Mouse (Mus musculus): Measurements from ENCODE around the gene Slc26a10. TPM values are rescaled to one million over a fixed set of nuclear protein-coding genes. Genes with fewer than 3 reads are reported as not detected.
"Not testable (repeated sequence)": the region's sequence is repeated elsewhere in the genome, so short reads cannot be mapped to it uniquely, and the experiment has no call there.

Gene Slc26a10
- polyA plus RNA-seq, 1 experiment from 2014 or later = 1.1 TPM

GRCm38 (mm10) chr10:127164190-127164589 is 16.3 kb downstream of the Slc26a10 start:
- 86% methylated on average over 4 of the region's 4 CpGs for WGBS
- Histone ChIP-seq H3K4me2 (ENCODE audit: low read depth, low read length) (no peak overlapping the region), H3K4me1 (replicated peaks; ENCODE audit: control insufficient read depth, insufficient read depth, low read length) (peaks cover 17% of the 10 kb centered on the region), H3K4me3 (ENCODE audit: low read length) (no peak overlapping the region), H3K9me3 (ENCODE audit: control insufficient read depth, low read length) (no peaks in the 10 kb centered on the region), H3K36me3 (ENCODE audit: control insufficient read depth, insufficient read depth, low read length) (no peaks in the 10 kb centered on the region), H3K9ac (ENCODE audit: low read length) (no peak overlapping the region), H3K27ac (ENCODE audit: low read length) (no peak overlapping the region), H3K27me3 (ENCODE audit: control insufficient read depth, insufficient read depth, low read depth, low read length) (peaks cover 45% of the 10 kb centered on the region)
- no peak for ATAC-seq (ENCODE audit: low read depth)

GRCm38 (mm10) chr10:127162771-127163261 is 17.6 kb downstream of the Slc26a10 start:
- H3K36me3 ChIP-seq (ENCODE audit: control insufficient read depth, insufficient read depth, low read length); H3K9me3 ChIP-seq (ENCODE audit: control insufficient read depth, low read length); H3K4me3 ChIP-seq (ENCODE audit: low read length); H3K27ac ChIP-seq (ENCODE audit: low read length); H3K4me2 ChIP-seq (ENCODE audit: low read depth, low read length); H3K9ac ChIP-seq (ENCODE audit: low read length); ATAC-seq (ENCODE audit: low read depth): not testable (repeated sequence)
- Histone ChIP-seq H3K27me3 (ENCODE audit: control insufficient read depth, insufficient read depth, low read depth, low read length) (peaks cover 37% of the 10 kb centered on the region), H3K4me1 (replicated peaks; ENCODE audit: control insufficient read depth, insufficient read depth, low read length) (peaks cover 17% of the 10 kb centered on the region)
- 36% methylated on average over 7 of the region's 7 CpGs for WGBS

DNA sequence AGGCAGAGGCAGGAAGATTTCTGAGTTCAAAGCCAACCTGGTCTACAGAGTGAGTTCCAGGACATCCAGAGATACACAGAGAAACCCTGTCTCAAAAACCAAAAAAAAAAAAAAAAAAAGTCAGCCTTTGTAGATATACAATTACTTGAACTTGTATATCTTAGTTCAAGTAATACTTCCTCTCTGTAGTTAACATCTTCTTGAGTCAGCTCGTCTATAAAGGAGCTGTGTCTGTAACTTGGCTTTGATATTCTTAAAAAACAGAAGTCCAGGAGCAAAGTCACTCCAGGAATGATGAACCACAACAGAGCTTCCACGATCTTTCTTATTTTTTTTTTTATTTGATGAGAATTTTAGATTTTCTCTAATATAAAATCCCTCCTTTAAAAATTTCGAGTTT is 19.7 kb downstream of the Slc26a10 start:
- Histone ChIP-seq H3K36me3 (ENCODE audit: control insufficient read depth, insufficient read depth, low read length) (no peaks in the 10 kb centered on the region), H3K27ac (ENCODE audit: low read length) (no peak overlapping the region), H3K4me2 (ENCODE audit: low read depth, low read length) (no peak overlapping the region), H3K4me3 (ENCODE audit: low read length) (no peak overlapping the region), H3K9me3 (ENCODE audit: control insufficient read depth, low read length) (no peaks in the 10 kb centered on the region), H3K9ac (ENCODE audit: low read length) (no peak overlapping the region), H3K4me1 (replicated peaks; ENCODE audit: control insufficient read depth, insufficient read depth, low read length) (peaks cover 8% of the 10 kb centered on the region), H3K27me3 (ENCODE audit: control insufficient read depth, insufficient read depth, low read depth, low read length) (peaks cover 16% of the 10 kb centered on the region)
- 50% methylated on average over 3 of the region's 3 CpGs for WGBS
- no peak for ATAC-seq (ENCODE audit: low read depth)

GRCm38 (mm10) chr10:127160081-127160480 is 20.4 kb downstream of the Slc26a10 start:
- H3K4me1 ChIP-seq (replicated peaks; ENCODE audit: control insufficient read depth, insufficient read depth, low read length) = 0 out of 2 replicates have a peak, but pooled peaks cover 2% of the 10 kb centered on the region
- H3K4me2 ChIP-seq (ENCODE audit: low read depth, low read length) = no peak overlapping the region
- H3K4me3 ChIP-seq (ENCODE audit: low read length) = no peak overlapping the region
- H3K27ac ChIP-seq (ENCODE audit: low read length) = no peak overlapping the region
- WGBS = 76% methylated on average over 9 of the region's 9 CpGs
- H3K36me3 ChIP-seq (ENCODE audit: control insufficient read depth, insufficient read depth, low read length) = no peaks in the 10 kb centered on the region
- ATAC-seq (ENCODE audit: low read depth) = no peak
- H3K27me3 ChIP-seq (ENCODE audit: control insufficient read depth, insufficient read depth, low read depth, low read length) = peaks cover 10% of the 10 kb centered on the region
- no peak overlapping the region for H3K9ac ChIP-seq (ENCODE audit: low read length)
- H3K9me3 ChIP-seq (ENCODE audit: control insufficient read depth, low read length) = no peaks in the 10 kb centered on the region

DNA sequence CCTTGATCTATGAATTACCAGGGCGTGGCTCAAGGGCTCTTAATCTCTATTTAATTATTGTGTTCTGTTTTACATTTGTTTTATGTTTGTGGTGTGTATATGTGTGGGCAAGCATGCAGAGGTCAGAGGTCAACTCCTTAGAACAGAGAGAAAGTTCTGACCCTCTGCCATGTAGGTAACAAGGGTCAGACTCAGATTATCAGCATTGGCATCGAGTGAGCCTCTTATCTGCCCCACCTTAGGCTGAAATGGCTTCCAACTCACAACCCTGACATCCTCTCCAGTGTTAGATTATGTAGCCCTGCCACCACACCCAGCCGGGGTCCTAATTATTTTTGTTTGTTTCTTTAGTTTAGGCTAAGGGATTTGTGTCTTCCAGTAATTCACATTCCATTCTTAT is 22.0 kb downstream of the Slc26a10 start:
- H3K27ac ChIP-seq (ENCODE audit: low read length) = no peak overlapping the region
- no peaks in the 10 kb centered on the region for H3K4me1 ChIP-seq (replicated peaks; ENCODE audit: control insufficient read depth, insufficient read depth, low read length)
- peaks cover 5% of the 10 kb centered on the region for H3K27me3 ChIP-seq (ENCODE audit: control insufficient read depth, insufficient read depth, low read depth, low read length)
- WGBS = 57% methylated on average over 3 of the region's 3 CpGs
- H3K9me3 ChIP-seq (ENCODE audit: control insufficient read depth, low read length) = no peaks in the 10 kb centered on the region
- H3K9ac ChIP-seq (ENCODE audit: low read length) = no peak overlapping the region
- H3K36me3 ChIP-seq (ENCODE audit: control insufficient read depth, insufficient read depth, low read length) = no peaks in the 10 kb centered on the region
- ATAC-seq (ENCODE audit: low read depth) = no peak
- H3K4me2 ChIP-seq (ENCODE audit: low read depth, low read length) = no peak overlapping the region
- no peak overlapping the region for H3K4me3 ChIP-seq (ENCODE audit: low read length)

DNA sequence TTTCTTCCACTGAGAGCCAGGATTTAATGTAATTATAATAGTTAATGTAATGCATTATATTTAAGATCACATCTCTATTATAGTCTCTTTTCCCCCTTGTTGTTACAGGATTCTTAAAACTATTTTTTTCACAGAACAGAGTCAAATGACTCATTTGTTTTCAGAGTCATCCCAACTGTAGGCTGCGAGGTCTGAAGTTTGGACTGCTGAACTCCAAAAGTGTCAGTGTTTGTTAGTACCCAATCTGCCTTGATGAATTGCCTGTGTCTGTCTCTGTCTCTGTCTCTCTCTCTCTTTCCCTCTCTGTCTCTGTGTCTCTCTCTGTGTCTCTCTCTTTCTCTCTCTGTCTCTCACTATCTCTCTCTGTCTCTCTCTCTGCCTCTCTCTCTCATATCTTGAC is 23.9 kb downstream of the Slc26a10 start:
- Histone ChIP-seq H3K9ac (ENCODE audit: low read length) (no peak overlapping the region), H3K9me3 (ENCODE audit: control insufficient read depth, low read length) (no peaks in the 10 kb centered on the region; the same call in 1 of the 2 replicates), H3K27me3 (ENCODE audit: control insufficient read depth, insufficient read depth, low read depth, low read length) (no peaks in the 10 kb centered on the region), H3K27ac (ENCODE audit: low read length) (no peak overlapping the region), H3K4me1 (replicated peaks; ENCODE audit: control insufficient read depth, insufficient read depth, low read length) (no peaks in the 10 kb centered on the region), H3K4me2 (ENCODE audit: low read depth, low read length) (no peak overlapping the region), H3K36me3 (ENCODE audit: control insufficient read depth, insufficient read depth, low read length) (no peaks in the 10 kb centered on the region), H3K4me3 (ENCODE audit: low read length) (no peak overlapping the region)
- no peak for ATAC-seq (ENCODE audit: low read depth)
- WGBS = 54% methylated on average over 1 of the region's 1 CpGs

DNA sequence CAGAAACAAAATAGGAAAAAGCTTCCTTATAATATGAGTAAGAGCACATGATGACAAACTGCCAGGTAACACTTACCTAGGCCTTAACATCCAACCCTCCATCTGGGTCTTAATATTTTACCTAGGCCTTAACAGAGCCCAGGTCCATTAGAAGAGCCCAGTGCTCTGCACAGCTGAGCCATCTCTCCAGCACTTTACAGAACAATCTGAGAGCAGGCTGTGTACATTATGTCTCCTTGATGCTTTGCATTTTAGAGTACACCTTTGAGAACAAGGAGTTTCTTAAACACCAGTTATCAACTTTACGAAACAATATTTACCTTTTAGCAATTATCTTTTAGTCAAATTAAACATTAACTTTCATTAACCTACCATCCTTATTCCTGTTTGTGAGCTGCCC is 24.4 kb downstream of the Slc26a10 start:
- no peak overlapping the region for H3K4me3 ChIP-seq (ENCODE audit: low read length)
- no peak overlapping the region for H3K9ac ChIP-seq (ENCODE audit: low read length)
- WGBS = 37% methylated on average over 1 of the region's 1 CpGs
- H3K4me2 ChIP-seq (ENCODE audit: low read depth, low read length) = no peak overlapping the region
- no peaks in the 10 kb centered on the region for H3K36me3 ChIP-seq (ENCODE audit: control insufficient read depth, insufficient read depth, low read length)
- H3K4me1 ChIP-seq (replicated peaks; ENCODE audit: control insufficient read depth, insufficient read depth, low read length) = no peaks in the 10 kb centered on the region
- ATAC-seq (ENCODE audit: low read depth) = no peak
- H3K27ac ChIP-seq (ENCODE audit: low read length) = no peak overlapping the region
- H3K9me3 ChIP-seq (ENCODE audit: control insufficient read depth, low read length) = no peaks in the 10 kb centered on the region; the same call in 1 of the 2 replicates
- H3K27me3 ChIP-seq (ENCODE audit: control insufficient read depth, insufficient read depth, low read depth, low read length) = no peaks in the 10 kb centered on the region

GRCm38 (mm10) chr10:127154652-127155051 is 25.8 kb downstream of the Slc26a10 start:
- Histone ChIP-seq H3K27ac (ENCODE audit: low read length) (no peak overlapping the region), H3K4me3 (ENCODE audit: low read length) (no peak overlapping the region)
- WGBS = 85% methylated on average over 5 of the region's 5 CpGs

DNA sequence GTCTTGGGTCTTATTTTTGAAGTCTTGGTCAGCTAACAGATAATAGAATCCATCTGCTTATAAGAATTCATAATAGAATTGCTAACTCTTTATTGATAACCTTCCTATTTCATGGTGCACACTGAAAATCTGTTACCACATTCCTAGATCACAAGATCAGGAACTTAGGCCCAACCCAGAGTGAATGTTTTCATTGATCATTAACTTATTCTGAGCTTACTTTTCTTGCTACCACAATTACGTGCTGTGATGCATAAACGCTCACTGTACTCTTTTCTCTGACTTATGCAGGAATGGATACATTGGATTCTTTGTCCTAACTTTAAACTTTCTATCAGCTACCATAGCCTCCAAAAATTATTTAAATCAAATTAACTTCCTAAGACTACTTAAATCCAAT is 26.2 kb downstream of the Slc26a10 start:
- Histone ChIP-seq H3K9me3 (ENCODE audit: control insufficient read depth, low read length) (no peaks in the 10 kb centered on the region; the same call in 1 of the 2 replicates), H3K27me3 (ENCODE audit: control insufficient read depth, insufficient read depth, low read depth, low read length) (no peaks in the 10 kb centered on the region), H3K4me1 (replicated peaks; ENCODE audit: control insufficient read depth, insufficient read depth, low read length) (no peaks in the 10 kb centered on the region), H3K27ac (ENCODE audit: low read length) (no peak overlapping the region), H3K36me3 (ENCODE audit: control insufficient read depth, insufficient read depth, low read length) (no peaks in the 10 kb centered on the region), H3K4me2 (ENCODE audit: low read depth, low read length) (no peak overlapping the region), H3K4me3 (ENCODE audit: low read length) (no peak overlapping the region), H3K9ac (ENCODE audit: low read length) (no peak overlapping the region)
- 83% methylated on average over 2 of the region's 2 CpGs for WGBS
- no peak for ATAC-seq (ENCODE audit: low read depth)

More at GRCm38 (mm10) chr10:127154652-127155051, 25.8 kb downstream of the Slc26a10 start:
- ATAC-seq (ENCODE audit: low read depth) = no peak
- no peak overlapping the region for H3K9ac ChIP-seq (ENCODE audit: low read length)
- no peaks in the 10 kb centered on the region for H3K36me3 ChIP-seq (ENCODE audit: control insufficient read depth, insufficient read depth, low read length)
- no peak overlapping the region for H3K4me2 ChIP-seq (ENCODE audit: low read depth, low read length)
- no peaks in the 10 kb centered on the region for H3K27me3 ChIP-seq (ENCODE audit: control insufficient read depth, insufficient read depth, low read depth, low read length)
- no peaks in the 10 kb centered on the region; the same call in 1 of the 2 replicates for H3K9me3 ChIP-seq (ENCODE audit: control insufficient read depth, low read length)
- no peaks in the 10 kb centered on the region for H3K4me1 ChIP-seq (replicated peaks; ENCODE audit: control insufficient read depth, insufficient read depth, low read length)

GRCm38 (mm10) chr10:127153323-127153722 is 27.1 kb downstream of the Slc26a10 start:
- 93% methylated on average over 7 of the region's 7 CpGs for WGBS

More at GRCm38 (mm10) chr10:127153323-127153722, 27.1 kb downstream of the Slc26a10 start:
- no peak for ATAC-seq (ENCODE audit: low read depth)
- H3K27me3 ChIP-seq (ENCODE audit: control insufficient read depth, insufficient read depth, low read depth, low read length) = no peaks in the 10 kb centered on the region
- no peak overlapping the region for H3K4me2 ChIP-seq (ENCODE audit: low read depth, low read length)
- no peaks in the 10 kb centered on the region for H3K4me1 ChIP-seq (replicated peaks; ENCODE audit: control insufficient read depth, insufficient read depth, low read length)
- H3K9me3 ChIP-seq (ENCODE audit: control insufficient read depth, low read length) = no peaks in the 10 kb centered on the region; the same call in 1 of the 2 replicates
- H3K27ac ChIP-seq (ENCODE audit: low read length) = no peak overlapping the region
- no peak overlapping the region for H3K4me3 ChIP-seq (ENCODE audit: low read length)
- no peaks in the 10 kb centered on the region for H3K36me3 ChIP-seq (ENCODE audit: control insufficient read depth, insufficient read depth, low read length)
- H3K9ac ChIP-seq (ENCODE audit: low read length) = no peak overlapping the region
